Mouse (Mus musculus) layer of hippocampus, adult 2 months (tissue): Measurements from ENCODE around the gene Hephl1. TPM values are rescaled to one million over a fixed set of nuclear protein-coding genes. Genes with fewer than 3 reads are reported as not detected.

Source experiments
- DNase-seq, 2 experiments: peaks; one replicate each; pipeline ENCODE4 v3.0.0; 2022; ENCODE audit warnings: low spot score in 2 of 2
- H3K27ac ChIP-seq: fragments of 200-600 bp; 2 replicates; pipeline ENCODE4 v1.8.1; 2022
- H3K4me3 ChIP-seq: fragments of 200-600 bp; 2 replicates; pipeline ENCODE4 v1.8.1; 2022; ENCODE audit warnings: mild to moderate bottlenecking
- CTCF ChIP-seq: fragments of 200-600 bp; conservative IDR thresholded peaks from 2 replicates; pipeline ENCODE4 v1.8.1; 2022; ENCODE audit warnings: antibody characterized with exemption, mild to moderate bottlenecking, moderate library complexity
- total RNA-seq, 2 experiments: library from RNA; stranded (reverse); gene quantifications; 2 replicates each; pipeline ENCODE4 v1.2.3; 2021

Hephl1 gene
- total RNA-seq, 2 experiments from 2014 or later, result not detected

DNA sequence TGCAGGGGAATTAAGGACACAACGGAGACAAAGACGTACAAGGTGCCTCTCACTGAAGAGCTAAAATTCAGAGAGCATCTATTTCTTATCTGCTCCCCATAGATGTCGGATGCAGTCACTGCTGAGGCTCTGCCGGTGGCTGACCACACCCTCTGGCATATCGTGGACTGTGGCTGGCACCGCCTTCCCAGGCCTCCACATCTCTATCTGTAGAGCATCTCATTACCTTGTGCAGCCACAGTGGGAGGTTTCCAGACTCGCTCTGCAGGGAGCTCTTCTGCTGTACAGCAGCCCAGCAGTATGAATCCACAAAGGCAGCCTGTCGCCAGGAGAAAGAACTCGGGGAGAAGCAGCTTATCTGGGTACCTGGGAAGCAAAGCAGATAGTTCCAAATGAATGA is 90.8 kb downstream of the Hephl1 start:
- Histone ChIP-seq H3K4me3 (no peak overlapping the region), H3K27ac (no peak overlapping the region)
- no peak for DNase-seq
- TF ChIP-seq CTCF, result no peak

DNA sequence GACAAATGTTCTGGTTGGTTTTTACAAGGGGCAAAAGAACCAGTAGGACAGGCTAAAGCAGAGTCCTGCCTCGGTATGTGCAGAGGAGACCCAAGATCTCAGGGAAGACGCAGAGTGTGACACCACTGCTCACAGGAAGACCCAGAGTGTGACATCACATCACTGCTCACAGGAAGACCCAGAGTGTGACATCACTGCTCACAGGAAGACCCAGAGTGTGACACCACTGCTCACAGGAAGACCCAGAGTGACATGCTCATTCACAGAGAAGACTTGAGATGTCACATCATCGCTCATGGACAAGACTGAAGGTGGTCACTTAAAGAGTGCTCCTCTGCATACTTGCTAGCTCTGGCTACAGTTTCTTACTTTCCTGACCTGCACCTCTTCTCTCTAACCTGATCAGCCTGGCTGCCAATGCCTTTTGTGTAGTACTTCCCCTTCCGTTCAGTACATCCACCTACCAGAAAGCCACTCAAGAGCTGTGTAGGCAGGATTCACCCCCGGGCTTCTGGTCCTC is 91.3 kb downstream of the Hephl1 start:
- DNase-seq, result no peak
- H3K27ac ChIP-seq, result no peak overlapping the region
- no peak overlapping the region for H3K4me3 ChIP-seq
- no peak for TF ChIP-seq CTCF

DNA sequence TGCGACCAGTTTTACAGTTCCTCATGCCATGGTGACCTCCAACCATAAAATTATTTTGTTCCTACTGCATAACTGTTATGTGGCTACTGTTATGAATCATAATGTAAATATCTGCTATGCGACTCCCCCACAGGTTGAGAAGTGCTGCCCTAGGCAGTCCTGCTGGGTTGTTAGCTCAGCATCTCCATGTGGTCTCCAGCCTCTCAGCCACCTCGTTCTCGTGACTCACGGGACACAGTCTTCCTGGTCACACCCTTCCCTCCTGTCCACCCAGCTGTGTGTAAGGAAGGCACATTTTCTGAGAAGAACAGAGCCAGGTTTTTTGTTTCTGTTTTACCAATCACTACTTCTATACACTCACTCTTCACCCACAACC is 93.2 kb downstream of the Hephl1 start:
- TF ChIP-seq CTCF, result no peak
- no peak for DNase-seq
- H3K27ac ChIP-seq, result peak overlapping the region; percentile 29; the same call in 1 of the 2 replicates
- no peak overlapping the region for H3K4me3 ChIP-seq

GRCm38 (mm10) chr9:15017791-15018755 is 93.8 kb downstream of the Hephl1 start:
- DNase-seq, result no peak
- no peak overlapping the region for H3K4me3 ChIP-seq
- H3K27ac ChIP-seq, result peak overlapping the region; percentile 29; the same call in 1 of the 2 replicates
- TF ChIP-seq CTCF, result no peak

DNA sequence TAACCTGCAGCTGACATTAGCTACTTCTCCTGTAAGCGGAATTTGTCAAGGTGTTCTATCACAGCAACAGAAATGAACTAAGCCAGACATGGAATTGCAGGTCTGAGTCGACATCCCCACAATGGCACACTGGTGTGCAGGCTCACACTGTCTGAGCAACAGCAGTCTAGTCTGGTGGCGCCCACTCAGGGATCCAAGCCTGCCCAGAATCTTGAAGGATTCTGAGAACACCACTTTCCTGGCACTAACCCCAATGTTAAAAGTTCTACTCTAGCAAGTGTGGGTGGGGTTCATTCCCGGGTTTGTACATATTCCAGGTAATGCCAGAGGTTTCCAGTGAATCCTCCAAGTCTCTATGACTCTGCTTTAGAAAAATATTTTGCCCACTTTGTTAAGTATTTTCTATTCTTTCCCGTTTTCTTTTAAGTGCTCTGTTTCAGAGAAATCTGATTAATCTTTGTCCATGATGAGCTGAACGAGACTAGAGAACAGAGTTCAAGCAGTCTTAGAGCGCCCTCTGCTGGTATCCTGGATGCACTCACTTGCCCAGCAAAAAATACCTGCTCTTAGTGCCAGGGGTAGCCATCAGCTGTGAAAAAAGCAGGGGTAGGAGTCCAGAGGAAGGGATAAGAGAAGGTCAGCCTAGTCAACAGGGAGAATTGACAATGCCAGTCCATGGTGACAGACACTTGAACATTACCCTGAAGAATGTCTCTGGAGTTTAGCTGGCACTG is 96.5 kb downstream of the Hephl1 start:
- no peak overlapping the region for H3K4me3 ChIP-seq
- TF ChIP-seq CTCF, result peak; percentile 98
- DNase-seq, result peak; percentile 80 to 85
- no peak overlapping the region for H3K27ac ChIP-seq

GRCm38 (mm10) chr9:15007566-15007965 is 104.3 kb downstream of the Hephl1 start:
- H3K27ac ChIP-seq, result no peak overlapping the region
- no peak for TF ChIP-seq CTCF
- H3K4me3 ChIP-seq, result no peak overlapping the region
- DNase-seq, result no peak

GRCm38 (mm10) chr9:15004298-15004685 is 107.6 kb downstream of the Hephl1 start:
- TF ChIP-seq CTCF, result no peak
- Histone ChIP-seq H3K27ac (no peak overlapping the region), H3K4me3 (no peak overlapping the region)
- DNase-seq, result no peak

- no peak for DNase-seq
- TF ChIP-seq CTCF, result no peak
- no peak overlapping the region for H3K4me3 ChIP-seq
- peak overlapping the region; percentile 44; the same call in 1 of the 2 replicates for H3K27ac ChIP-seq
These were observed 108.1 kb downstream of the Hephl1 start for GRCm38 (mm10) chr9:15003676-15004297.

GRCm38 (mm10) chr9:15002995-15003613 is 108.8 kb downstream of the Hephl1 start:
- no peak for DNase-seq
- Histone ChIP-seq H3K27ac (peak overlapping the region; percentile 44; the same call in 1 of the 2 replicates), H3K4me3 (no peak overlapping the region)
- no peak for TF ChIP-seq CTCF

Other genes with a start within 250 kb of the Hephl1 start
- gene Izumo1r, start 208.2 kb downstream of the Hephl1 start, total RNA-seq, result not detected
- 10 to 100 TPM; 26.2 to 33.3 TPM for gene Panx1, start 66.6 kb downstream of the Hephl1 start, total RNA-seq
- 1 to 10 TPM; 5.3 to 6.8 TPM for gene Vstm5, start 126.9 kb upstream of the Hephl1 start, total RNA-seq
- 10 to 100 TPM; 36.2 to 41.9 TPM for gene Med17, start 167.8 kb upstream of the Hephl1 start, total RNA-seq
- 10 to 100 TPM; 33.2 to 33.5 TPM for gene Taf1d, start 194.1 kb upstream of the Hephl1 start, total RNA-seq
- gene 4931406C07Rik, start 194.3 kb upstream of the Hephl1 start, total RNA-seq, result 10 to 100 TPM; 17.2 to 20.0 TPM
- gene Cep295, start 245.7 kb upstream of the Hephl1 start, total RNA-seq, result 10 to 100 TPM; 23.1 to 24.6 TPM